Mouse (Mus musculus) forebrain, embryonic 12.5 days (tissue): ENCODE measurements around the gene Msx2. TPM values are rescaled to one million over a fixed set of nuclear protein-coding genes. Genes with fewer than 3 reads are reported as not detected.

Experiments
- ATAC-seq: fragments of 200-750 bp; cut with Nextera tagmentation; 2 replicates; pipeline ENCODE4 v1.8.0; 2017; ENCODE audit warnings: moderate TSS enrichment; ENCODE audit not compliant: low FRiP score
- H3K27ac ChIP-seq: fragments of 300-500 bp; sonication (generic); 2 replicates; pipeline ENCODE4 v1.5.1; 2016; ENCODE audit warnings: mild to moderate bottlenecking
- H3K27me3 ChIP-seq: fragments of 300-500 bp; sonication (generic); 2 replicates; pipeline ENCODE4 v1.6.1; 2016; ENCODE audit warnings: mild to moderate bottlenecking
- H3K36me3 ChIP-seq: fragments of 300-500 bp; sonication (generic); replicated peaks from 2 replicates; pipeline ENCODE4 v1.6.1; 2016; ENCODE audit warnings: mild to moderate bottlenecking
- H3K4me1 ChIP-seq: fragments of 300-500 bp; sonication (generic); 2 replicates; pipeline ENCODE4 v1.6.1; 2016
- H3K4me2 ChIP-seq: fragments of 300-500 bp; sonication (generic); 2 replicates; pipeline ENCODE4 v1.6.1; 2016; ENCODE audit warnings: mild to moderate bottlenecking, moderate library complexity
- H3K4me3 ChIP-seq: fragments of 300-500 bp; sonication (generic); replicated peaks from 2 replicates; pipeline ENCODE4 v1.5.1; 2016; ENCODE audit warnings: mild to moderate bottlenecking
- H3K9ac ChIP-seq: fragments of 300-500 bp; sonication (generic); 2 replicates; pipeline ENCODE4 v1.6.1; 2016; ENCODE audit warnings: mild to moderate bottlenecking
- H3K9me3 ChIP-seq: fragments of 300-500 bp; sonication (generic); 2 replicates; pipeline ENCODE4 v1.6.1; 2016
- WGBS: fragments of 180-500 bp; shearing (Covaris S2); methylation state at CpG from one replicate; pipeline ENCODE4 v1.1.7; 2016; 5-methylcytosine and 5-hydroxymethylcytosine counted together
- polyA plus RNA-seq: library from polyadenylated mRNA; unstranded; fragments of >200 nt; fragmentation: Nextera tagmentation; extraction: Ambion mirVana; gene quantifications from 2 replicates; pipeline ENCODE4 v1.2.1, GENCODE M21; 2016

Msx2 gene
- polyA plus RNA-seq, 1 experiment from 2014 or later = 19.6 TPM

DNA sequence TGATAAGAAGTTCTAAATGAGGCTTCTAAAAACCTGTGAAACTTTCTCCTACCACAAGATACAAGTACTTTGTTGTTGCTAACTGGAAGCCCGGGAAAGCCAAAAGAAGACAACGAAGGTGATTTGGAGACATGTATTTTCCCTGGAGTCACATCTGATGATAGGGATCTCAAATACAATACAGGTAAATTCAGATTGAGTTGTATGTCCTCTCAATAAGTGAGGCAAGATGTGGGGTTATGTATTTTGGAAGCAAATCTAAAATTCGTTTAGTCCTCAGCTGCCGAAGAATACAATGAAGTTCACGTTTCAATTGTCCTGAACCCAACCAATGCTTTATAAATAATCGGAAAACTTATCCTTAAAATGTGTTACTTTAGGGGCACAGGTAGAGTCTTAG is 1.6 kb upstream of the Msx2 start:
- 7% methylated on average over 6 of the region's 6 CpGs for WGBS
- Histone ChIP-seq H3K27me3 (peaks cover 98% of the 10 kb centered on the region), H3K4me1 (peaks cover 30% of the 10 kb centered on the region), H3K27ac (no peak overlapping the region), H3K4me3 (no peak overlapping the region), H3K4me2 (no peak overlapping the region), H3K36me3 (no peaks in the 10 kb centered on the region), H3K9ac (no peak overlapping the region), H3K9me3 (no peaks in the 10 kb centered on the region)
- ATAC-seq = no peak

DNA sequence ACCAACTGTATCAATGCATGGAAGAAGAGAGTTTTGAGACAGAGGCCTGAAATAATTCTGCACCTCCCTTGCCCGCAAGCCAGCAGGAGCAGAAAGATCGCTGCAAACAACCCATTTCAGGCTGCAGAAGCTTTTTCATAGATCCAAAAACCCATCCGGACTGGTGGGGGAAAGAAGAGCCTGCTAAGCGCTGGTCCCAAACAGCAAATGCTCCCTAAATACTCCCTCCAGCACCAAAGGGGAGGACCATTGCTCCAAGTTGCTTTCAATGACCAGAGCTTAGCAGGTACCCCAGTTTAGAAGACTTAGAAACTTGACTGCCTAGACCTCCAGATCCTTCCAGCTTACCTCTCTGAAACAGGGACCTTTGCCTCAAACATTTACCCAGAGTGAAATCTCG is 1.1 kb upstream of the Msx2 start:
- peaks cover 30% of the 10 kb centered on the region for H3K4me1 ChIP-seq
- H3K4me2 ChIP-seq = no peak overlapping the region
- no peaks in the 10 kb centered on the region for H3K9me3 ChIP-seq
- no peak overlapping the region for H3K9ac ChIP-seq
- H3K27ac ChIP-seq = no peak overlapping the region
- H3K36me3 ChIP-seq = no peaks in the 10 kb centered on the region
- peaks cover 98% of the 10 kb centered on the region for H3K27me3 ChIP-seq
- no peak for ATAC-seq
- 4% methylated on average over 5 of the region's 5 CpGs for WGBS
- no peak overlapping the region for H3K4me3 ChIP-seq

- no peak for ATAC-seq
- H3K9me3 ChIP-seq = no peaks in the 10 kb centered on the region
- WGBS = 7% methylated on average over 4 of the region's 4 CpGs
- no peaks in the 10 kb centered on the region for H3K36me3 ChIP-seq
- no peak overlapping the region for H3K9ac ChIP-seq
- peak overlapping the region; percentile 78; the same call in 1 of the 2 replicates for H3K4me2 ChIP-seq
- peaks cover 98% of the 10 kb centered on the region for H3K27me3 ChIP-seq
- H3K4me3 ChIP-seq = no peak overlapping the region
- H3K27ac ChIP-seq = no peak overlapping the region
- peaks cover 30% of the 10 kb centered on the region for H3K4me1 ChIP-seq
These were observed 417 bp upstream of the Msx2 start for GRCm38 (mm10) chr13:53473291-53473690.

GRCm38 (mm10) chr13:53471926-53472613 is 804 bp downstream of the Msx2 start:
- peak overlapping the region; percentile 48 for H3K4me3 ChIP-seq
- no peaks in the 10 kb centered on the region for H3K9me3 ChIP-seq
- peak overlapping the region; percentile 42; the same call in 1 of the 2 replicates for H3K9ac ChIP-seq
- H3K27me3 ChIP-seq = peaks cover 94% of the 10 kb centered on the region
- peak; percentile 21 for ATAC-seq
- H3K4me1 ChIP-seq = peaks cover 30% of the 10 kb centered on the region
- WGBS = under 1% methylated on average over 50 of the region's 50 CpGs
- no peaks in the 10 kb centered on the region for H3K36me3 ChIP-seq
- peak overlapping the region; percentile 78 for H3K4me2 ChIP-seq
- 0 out of 2 replicates have a peak overlapping the region, but pooled peaks have one; percentile 36 for H3K27ac ChIP-seq

- ATAC-seq = no peak
- no peak overlapping the region for H3K9ac ChIP-seq
- WGBS = 4% methylated on average over 6 of the region's 6 CpGs
- H3K27me3 ChIP-seq = peaks cover 94% of the 10 kb centered on the region
- no peaks in the 10 kb centered on the region for H3K9me3 ChIP-seq
- H3K27ac ChIP-seq = no peak overlapping the region
- H3K4me1 ChIP-seq = peaks cover 28% of the 10 kb centered on the region
- no peaks in the 10 kb centered on the region for H3K36me3 ChIP-seq
- H3K4me2 ChIP-seq = no peak overlapping the region
- H3K4me3 ChIP-seq = peak overlapping the region; percentile 48
These were observed 1.5 kb downstream of the Msx2 start for GRCm38 (mm10) chr13:53471411-53471810.

DNA sequence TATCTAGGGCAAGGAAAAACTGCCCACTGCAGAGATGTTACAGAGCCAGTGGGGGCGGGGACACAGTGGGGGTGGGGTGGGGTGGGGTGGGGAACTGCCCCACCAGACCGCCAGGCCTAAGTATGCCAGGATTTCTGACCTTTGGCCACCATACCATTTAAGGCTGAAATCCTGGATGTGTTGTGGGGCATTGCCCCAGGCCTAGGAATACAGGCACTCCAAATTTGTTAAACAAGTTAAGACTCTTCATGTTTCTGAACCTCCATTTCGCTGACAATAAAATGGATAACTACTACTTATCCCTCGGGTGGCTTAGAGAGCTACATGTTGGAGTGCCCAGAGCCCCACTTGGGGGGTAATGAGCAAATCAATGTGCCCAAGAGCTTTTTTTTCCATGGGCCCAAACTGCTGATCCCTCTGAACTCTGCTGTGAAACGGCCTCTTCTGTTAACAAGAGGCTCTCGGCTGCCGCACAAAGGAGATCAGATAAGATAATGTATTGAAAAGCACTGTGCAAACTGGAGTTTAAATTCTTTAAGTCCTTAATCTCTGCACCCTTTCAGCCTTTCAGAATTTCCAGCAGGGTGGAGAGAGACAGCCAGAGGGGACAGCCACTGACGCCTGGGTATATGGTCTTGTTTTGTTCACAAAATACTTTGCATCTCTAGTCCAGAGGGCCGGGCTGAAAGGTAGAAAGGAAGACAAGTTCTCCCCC is 2.3 kb downstream of the Msx2 start:
- WGBS = 2% methylated on average over 9 of the region's 9 CpGs
- no peak overlapping the region for H3K9ac ChIP-seq

GRCm38 (mm10) chr13:53469756-53470155 is 3.1 kb downstream of the Msx2 start:
- H3K36me3 ChIP-seq = no peaks in the 10 kb centered on the region
- ATAC-seq = no peak
- peaks cover 21% of the 10 kb centered on the region for H3K4me1 ChIP-seq
- H3K27me3 ChIP-seq = peaks cover 94% of the 10 kb centered on the region
- no peak overlapping the region for H3K27ac ChIP-seq
- no peak overlapping the region for H3K9ac ChIP-seq
- H3K4me2 ChIP-seq = no peak overlapping the region
- H3K9me3 ChIP-seq = no peaks in the 10 kb centered on the region
- H3K4me3 ChIP-seq = peak overlapping the region; percentile 10
- 5% methylated on average over 5 of the region's 5 CpGs for WGBS

More for the DNA sequence above, 2.3 kb downstream of the Msx2 start:
- peak overlapping the region; percentile 48 for H3K4me3 ChIP-seq
- H3K4me1 ChIP-seq = peaks cover 20% of the 10 kb centered on the region
- H3K36me3 ChIP-seq = no peaks in the 10 kb centered on the region
- no peaks in the 10 kb centered on the region for H3K9me3 ChIP-seq
- H3K27ac ChIP-seq = no peak overlapping the region
- H3K27me3 ChIP-seq = peaks cover 94% of the 10 kb centered on the region
- no peak for ATAC-seq
- H3K4me2 ChIP-seq = no peak overlapping the region

DNA sequence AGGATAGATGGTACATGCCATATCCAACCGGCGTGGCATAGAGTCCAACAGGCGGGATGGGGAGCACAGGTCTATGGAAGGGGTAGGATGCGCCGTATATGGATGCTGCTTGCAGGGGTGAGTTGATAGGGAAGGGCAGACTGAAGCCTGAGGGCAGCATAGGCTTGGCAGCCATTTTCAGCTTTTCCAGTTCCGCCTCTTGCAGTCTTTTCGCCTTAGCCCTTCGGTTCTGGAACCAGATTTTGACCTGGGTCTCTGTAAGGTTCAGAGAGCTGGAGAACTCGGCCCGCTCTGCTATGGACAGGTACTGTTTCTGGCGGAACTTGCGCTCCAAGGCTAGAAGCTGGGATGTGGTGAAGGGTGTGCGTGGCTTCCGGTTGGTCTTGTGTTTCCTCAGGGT is 4.7 kb downstream of the Msx2 start:
- ATAC-seq = no peak
- Histone ChIP-seq H3K4me3 (0 out of 2 replicates have a peak overlapping the region, but pooled peaks have one; percentile 1), H3K36me3 (no peaks in the 10 kb centered on the region), H3K4me2 (no peak overlapping the region), H3K27ac (no peak overlapping the region), H3K27me3 (peaks cover 94% of the 10 kb centered on the region), H3K4me1 (peaks cover 33% of the 10 kb centered on the region), H3K9ac (no peak overlapping the region), H3K9me3 (no peaks in the 10 kb centered on the region)
- 10% methylated on average over 14 of the region's 14 CpGs for WGBS

DNA sequence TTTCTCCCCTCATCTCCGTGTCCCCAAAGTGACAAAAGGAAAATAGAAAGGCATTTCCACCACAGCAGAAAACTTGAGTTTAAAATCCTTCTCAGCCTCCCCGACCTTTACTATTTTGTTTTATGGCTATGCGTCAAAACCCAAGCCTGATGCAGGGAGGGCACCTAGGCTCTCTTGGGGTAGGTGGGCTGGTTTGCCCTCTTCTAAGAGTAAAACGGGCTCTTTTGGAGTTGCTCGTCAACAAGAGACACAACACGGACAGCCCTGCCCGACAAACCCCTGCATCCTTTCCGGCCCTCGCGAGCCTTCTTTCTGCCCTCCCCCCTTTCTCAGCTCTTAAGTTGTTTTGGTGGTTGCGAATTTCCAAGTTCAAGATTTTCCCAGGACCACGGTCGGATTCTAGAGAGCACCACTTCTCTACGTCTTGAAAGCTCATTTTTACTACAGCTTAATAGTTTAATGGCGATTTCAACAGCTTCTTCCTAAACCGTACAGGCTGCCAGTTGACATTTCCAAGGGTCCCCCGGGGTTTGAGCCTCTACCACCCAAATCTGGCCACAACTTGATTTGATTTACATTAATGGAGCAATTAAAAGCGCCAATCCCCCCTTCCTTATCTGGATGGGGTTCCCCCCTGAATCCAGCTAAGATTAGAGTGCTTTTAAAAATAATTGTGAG is 6.5 kb downstream of the Msx2 start:
- no peak overlapping the region for H3K9ac ChIP-seq
- H3K27ac ChIP-seq = 0 out of 2 replicates have a peak overlapping the region, but pooled peaks have one; percentile 25
- no peak overlapping the region for H3K4me3 ChIP-seq
- H3K27me3 ChIP-seq = peaks cover 94% of the 10 kb centered on the region
- H3K36me3 ChIP-seq = no peaks in the 10 kb centered on the region
- no peak for ATAC-seq
- peaks cover 39% of the 10 kb centered on the region for H3K4me1 ChIP-seq
- H3K4me2 ChIP-seq = 0 out of 2 replicates have a peak overlapping the region, but pooled peaks have one; percentile 15
- H3K9me3 ChIP-seq = no peaks in the 10 kb centered on the region
- WGBS = 2% methylated on average over 18 of the region's 18 CpGs

GRCm38 (mm10) chr13:53465191-53465820 is 7.6 kb downstream of the Msx2 start:
- ATAC-seq = no peak
- Histone ChIP-seq H3K27ac (no peak overlapping the region), H3K4me1 (peaks cover 36% of the 10 kb centered on the region), H3K36me3 (no peaks in the 10 kb centered on the region), H3K9me3 (no peaks in the 10 kb centered on the region), H3K9ac (no peak overlapping the region), H3K27me3 (peaks cover 94% of the 10 kb centered on the region), H3K4me2 (peak overlapping the region; percentile 15; the same call in 1 of the 2 replicates), H3K4me3 (no peak overlapping the region)
- WGBS = 1% methylated on average over 26 of the region's 26 CpGs

DNA sequence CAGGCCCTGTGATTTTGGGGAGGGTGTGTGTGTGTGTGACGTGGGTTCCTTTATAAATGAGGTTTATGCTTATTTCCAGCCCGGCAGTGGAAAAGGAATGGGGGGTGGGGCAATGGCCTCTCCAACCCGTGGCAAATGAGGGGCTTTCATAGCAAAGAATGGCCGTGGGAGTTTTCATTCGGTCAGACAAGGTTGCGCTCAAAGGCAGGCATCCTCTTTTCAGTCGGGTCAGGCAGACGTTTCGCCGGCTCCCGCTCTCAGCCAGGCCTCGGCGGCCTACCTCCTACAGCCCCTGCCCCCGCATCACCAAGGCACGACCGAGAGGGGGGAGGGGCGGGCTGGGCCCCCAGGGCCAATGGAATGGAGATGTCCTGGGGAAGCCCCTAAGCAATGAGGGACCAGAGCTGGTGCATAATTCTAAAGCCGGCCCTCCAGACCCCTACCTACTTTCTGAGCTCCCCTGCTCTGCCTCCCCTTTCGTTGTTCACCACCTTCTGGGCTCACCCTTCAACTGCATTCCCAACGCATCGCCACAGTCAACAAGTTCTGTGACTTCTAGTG is 8.4 kb downstream of the Msx2 start:
- H3K27ac ChIP-seq = 0 out of 2 replicates have a peak overlapping the region, but pooled peaks have one; percentile 36
- ATAC-seq = peak; percentile 68; the same call in 1 of the 2 replicates

More for the DNA sequence above, 8.4 kb downstream of the Msx2 start:
- Histone ChIP-seq H3K27me3 (peaks cover 94% of the 10 kb centered on the region), H3K36me3 (no peaks in the 10 kb centered on the region), H3K9me3 (no peaks in the 10 kb centered on the region), H3K4me1 (peaks cover 35% of the 10 kb centered on the region), H3K9ac (no peak overlapping the region), H3K4me2 (peak overlapping the region; percentile 21; the same call in 1 of the 2 replicates), H3K4me3 (no peak overlapping the region)
- 0% methylated on average over 21 of the region's 21 CpGs for WGBS
